Mouse (Mus musculus): ENCODE results near the gene Fbxo17.

GRCm38 (mm10) chr7:28780857-28781256 lies 64.3 kb downstream of the Fbxo17 start:
- TF ChIP-seq GATA1 (IDR thresholded peaks at IDR 0.05; ENCODE audit: borderline replicate concordance, low read length) (no peak), FLI1 (IDR thresholded peaks at IDR 0.05; ENCODE audit: low read length) (no peak)

Measured in megakaryocyte, embryonic 14.5 days (primary cell).